Mouse (Mus musculus): ENCODE measurements around the gene Pimreg. TPM values are rescaled to one million over a fixed set of nuclear protein-coding genes. Genes with fewer than 3 reads are reported as not detected.

Pimreg gene
- polyA plus RNA-seq, 1 experiment: 0.08 TPM

DNA sequence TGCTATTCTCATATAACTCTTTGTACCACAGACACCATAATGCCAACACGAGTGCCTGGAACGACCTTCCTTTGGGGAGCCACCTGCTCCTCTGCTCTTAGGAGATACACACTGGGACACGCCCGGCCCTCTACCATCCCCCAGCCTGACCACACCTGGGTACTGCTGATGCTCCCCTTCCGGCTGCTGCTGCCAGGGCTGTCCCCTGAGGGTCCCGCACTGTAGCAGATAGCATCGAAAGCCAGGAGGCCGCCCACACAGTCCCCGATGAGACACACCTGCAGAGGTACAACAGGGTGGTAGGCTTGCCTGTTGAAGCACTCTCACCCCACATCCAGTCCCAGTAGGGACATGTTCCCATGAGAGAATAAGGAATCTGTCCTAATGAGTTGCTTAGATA, 28.9 kb downstream of the Pimreg start:
- Histone ChIP-seq H3K27me3 (ENCODE audit: control insufficient read depth, insufficient read depth, low read length) (no peaks in the 10 kb centered on the region), H3K4me3 (replicated peaks; ENCODE audit: insufficient read depth, low read depth, low read length) (no peak overlapping the region), H3K27ac (ENCODE audit: insufficient read depth, low read length) (no peak overlapping the region), H3K4me1 (ENCODE audit: control insufficient read depth, insufficient read depth, low read length) (peaks cover 31% of the 10 kb centered on the region)
- TF ChIP-seq CTCF (IDR thresholded peaks at IDR 0.05; ENCODE audit: borderline replicate concordance, insufficient read depth, low read depth, low read length) (no peak), POLR2A (IDR thresholded peaks at IDR 0.05; ENCODE audit: borderline replicate concordance, insufficient read depth, low read length) (no peak)
- no peak for DNase-seq
- WGBS: 94% methylated on average over 9 of the region's 9 CpGs

DNA sequence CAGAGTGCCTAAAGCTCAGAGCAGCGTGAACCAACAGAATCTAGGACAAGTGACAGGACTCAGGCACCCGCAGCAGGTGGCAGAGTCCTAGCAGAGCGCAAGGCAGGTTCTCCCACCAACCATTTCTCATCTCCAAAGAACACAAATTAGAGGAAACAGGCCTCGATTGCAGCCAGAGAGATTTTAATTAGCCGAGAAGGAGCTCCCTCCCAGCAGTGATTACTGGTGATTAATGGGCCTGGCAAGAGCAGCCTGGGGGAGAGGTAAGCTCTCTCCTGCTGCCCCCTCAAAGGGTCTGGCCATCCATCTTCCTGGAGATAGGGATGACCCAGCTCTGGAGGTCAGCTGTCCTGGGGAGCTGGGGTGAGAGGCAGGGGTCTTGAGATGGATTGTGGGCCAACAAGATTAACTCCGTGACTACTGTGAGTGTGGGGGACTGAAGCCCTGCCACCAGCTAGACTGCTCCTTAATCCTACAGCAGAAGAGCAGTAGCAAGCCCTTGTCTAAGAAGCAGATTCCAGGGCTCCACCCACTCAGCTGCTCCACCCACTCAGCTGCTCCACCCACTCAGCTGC, 30.6 kb downstream of the Pimreg start:
- Histone ChIP-seq H3K4me1 (ENCODE audit: control insufficient read depth, insufficient read depth, low read length) (peaks cover 15% of the 10 kb centered on the region), H3K27ac (ENCODE audit: insufficient read depth, low read length) (no peak overlapping the region), H3K4me3 (replicated peaks; ENCODE audit: insufficient read depth, low read depth, low read length) (no peak overlapping the region), H3K27me3 (ENCODE audit: control insufficient read depth, insufficient read depth, low read length) (no peaks in the 10 kb centered on the region)
- DNase-seq: no peak
- 57% methylated on average over 6 of the region's 6 CpGs for WGBS
- no peak for TF ChIP-seq CTCF (IDR thresholded peaks at IDR 0.05; ENCODE audit: borderline replicate concordance, insufficient read depth, low read depth, low read length)
- no peak for TF ChIP-seq POLR2A (IDR thresholded peaks at IDR 0.05; ENCODE audit: borderline replicate concordance, insufficient read depth, low read length)

DNA sequence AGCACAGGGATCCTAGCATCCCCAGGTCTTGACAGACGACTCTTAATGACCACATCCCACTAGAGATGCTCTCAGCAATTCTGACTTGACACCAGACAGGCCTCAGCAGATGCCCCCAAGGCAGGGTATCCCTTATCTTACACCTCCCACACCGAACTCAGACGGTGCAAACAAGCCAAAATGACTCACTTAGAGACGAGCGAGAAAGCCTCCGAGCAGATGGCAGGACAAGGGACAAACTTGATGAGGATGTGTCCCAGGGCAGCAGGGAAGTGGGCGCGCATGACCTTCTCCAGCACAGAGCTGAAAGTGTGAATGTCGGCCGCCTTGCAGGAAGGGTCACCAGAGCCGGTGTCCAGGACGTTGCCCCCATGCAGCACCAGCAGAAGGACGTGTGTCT, 32.4 kb downstream of the Pimreg start:
- H3K4me3 ChIP-seq (replicated peaks; ENCODE audit: insufficient read depth, low read depth, low read length): no peak overlapping the region
- H3K27ac ChIP-seq (ENCODE audit: insufficient read depth, low read length): no peak overlapping the region
- H3K27me3 ChIP-seq (ENCODE audit: control insufficient read depth, insufficient read depth, low read length): no peaks in the 10 kb centered on the region
- 78% methylated on average over 13 of the region's 13 CpGs for WGBS
- peaks cover 18% of the 10 kb centered on the region for H3K4me1 ChIP-seq (ENCODE audit: control insufficient read depth, insufficient read depth, low read length)
- no peak for TF ChIP-seq POLR2A (IDR thresholded peaks at IDR 0.05; ENCODE audit: borderline replicate concordance, insufficient read depth, low read length)
- no peak for TF ChIP-seq CTCF (IDR thresholded peaks at IDR 0.05; ENCODE audit: borderline replicate concordance, insufficient read depth, low read depth, low read length)
- no peak for DNase-seq

DNA sequence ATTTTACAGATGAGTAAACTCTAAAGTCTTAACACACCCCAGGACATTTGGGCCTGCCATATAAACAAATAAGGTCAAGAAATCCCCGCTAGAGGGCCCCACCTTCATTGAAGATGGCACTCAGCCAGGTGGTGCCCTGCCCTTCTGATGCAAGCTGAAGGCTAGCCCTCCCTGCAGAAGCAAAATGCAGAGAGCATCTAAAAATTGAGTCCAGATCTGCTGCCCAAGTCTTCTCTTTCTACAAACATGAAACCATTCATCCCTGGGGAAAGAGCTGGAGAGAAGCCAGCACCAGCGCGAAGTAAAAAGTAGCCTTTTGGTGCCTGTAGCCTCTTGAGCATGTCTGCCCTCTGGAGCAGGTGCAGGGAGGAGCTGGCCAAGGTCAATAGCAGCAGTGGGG, 36.2 kb downstream of the Pimreg start:
- TF ChIP-seq CTCF (IDR thresholded peaks at IDR 0.05; ENCODE audit: borderline replicate concordance, insufficient read depth, low read depth, low read length): no peak
- TF ChIP-seq POLR2A (IDR thresholded peaks at IDR 0.05; ENCODE audit: borderline replicate concordance, insufficient read depth, low read length): no peak
- Histone ChIP-seq H3K27ac (ENCODE audit: insufficient read depth, low read length) (no peak overlapping the region), H3K4me1 (ENCODE audit: control insufficient read depth, insufficient read depth, low read length) (peaks cover 17% of the 10 kb centered on the region), H3K4me3 (replicated peaks; ENCODE audit: insufficient read depth, low read depth, low read length) (no peak overlapping the region), H3K27me3 (ENCODE audit: control insufficient read depth, insufficient read depth, low read length) (no peaks in the 10 kb centered on the region)
- 28% methylated on average over 3 of the region's 3 CpGs for WGBS
- DNase-seq: no peak

DNA sequence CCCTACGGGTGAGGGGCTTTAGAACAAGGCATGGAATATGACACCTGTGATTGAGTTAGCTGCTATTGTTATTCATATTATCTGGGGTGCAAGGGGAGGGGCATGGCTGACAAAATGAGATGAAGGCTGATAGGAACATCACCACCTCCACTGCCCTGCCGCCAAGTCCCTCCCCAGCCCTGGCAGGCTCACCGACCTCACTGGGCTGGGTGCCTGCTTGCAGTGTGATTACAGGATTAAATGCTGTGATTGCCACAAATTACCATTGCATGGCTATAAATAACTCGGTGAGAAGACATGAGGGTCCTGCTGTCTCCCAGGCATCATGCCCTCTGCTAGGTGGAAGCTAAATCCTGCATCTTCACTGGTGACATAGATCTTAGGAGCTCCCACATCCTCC, 36.8 kb downstream of the Pimreg start:
- peak; percentile 65 to 80 for DNase-seq
- no peaks in the 10 kb centered on the region for H3K27me3 ChIP-seq (ENCODE audit: control insufficient read depth, insufficient read depth, low read length)
- WGBS: 11% methylated on average over 4 of the region's 4 CpGs
- H3K4me3 ChIP-seq (replicated peaks; ENCODE audit: insufficient read depth, low read depth, low read length): no peak overlapping the region
- H3K27ac ChIP-seq (ENCODE audit: insufficient read depth, low read length): no peak overlapping the region
- H3K4me1 ChIP-seq (ENCODE audit: control insufficient read depth, insufficient read depth, low read length): peaks cover 17% of the 10 kb centered on the region
- TF ChIP-seq POLR2A (IDR thresholded peaks at IDR 0.05; ENCODE audit: borderline replicate concordance, insufficient read depth, low read length): no peak

DNA sequence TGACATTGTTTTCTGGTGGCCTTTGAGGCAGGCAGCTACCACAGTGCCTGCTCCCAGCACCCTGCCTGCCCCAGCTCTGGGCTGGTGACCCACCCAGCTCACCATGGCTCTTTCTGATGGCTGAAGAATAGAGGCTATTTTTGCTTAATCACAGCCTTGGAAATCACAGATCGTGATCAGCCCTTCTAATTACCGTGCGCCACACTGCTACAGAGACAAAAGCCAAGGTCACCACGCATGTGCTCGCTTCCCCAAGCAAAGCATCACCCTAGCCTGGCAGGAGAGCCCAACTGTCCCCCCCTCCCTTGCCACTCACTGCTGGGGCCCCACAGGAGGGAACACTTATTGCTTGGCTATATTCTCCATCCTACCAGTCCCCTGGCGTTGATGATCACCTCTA, 38.6 kb downstream of the Pimreg start:
- DNase-seq: no peak
- H3K4me1 ChIP-seq (ENCODE audit: control insufficient read depth, insufficient read depth, low read length): peaks cover 17% of the 10 kb centered on the region
- 84% methylated on average over 6 of the region's 6 CpGs for WGBS

DNA sequence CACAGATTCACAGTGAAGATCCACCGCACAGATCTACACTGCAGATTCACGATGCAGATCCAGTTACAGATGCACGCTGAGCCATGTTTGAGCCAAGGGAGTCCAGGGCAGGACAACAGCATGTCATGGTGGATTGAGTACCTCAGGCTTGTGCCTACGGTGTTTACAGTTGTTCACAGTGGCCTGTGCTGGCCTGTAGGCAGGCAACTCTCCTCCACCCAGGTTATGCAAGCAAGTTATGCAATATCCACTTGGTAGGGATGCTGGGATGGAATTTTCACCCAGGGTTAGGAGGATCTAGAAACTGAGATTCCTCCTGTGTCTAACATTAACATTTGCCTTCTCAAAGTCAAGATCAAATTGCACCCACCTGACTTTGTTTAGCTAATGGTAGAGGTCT, 40.8 kb downstream of the Pimreg start:
- H3K27ac ChIP-seq (ENCODE audit: insufficient read depth, low read length): no peak overlapping the region
- peaks cover 27% of the 10 kb centered on the region for H3K4me1 ChIP-seq (ENCODE audit: control insufficient read depth, insufficient read depth, low read length)
- no peak for DNase-seq
- 93% methylated on average over 4 of the region's 4 CpGs for WGBS
- H3K4me3 ChIP-seq (replicated peaks; ENCODE audit: insufficient read depth, low read depth, low read length): no peak overlapping the region
- H3K27me3 ChIP-seq (ENCODE audit: control insufficient read depth, insufficient read depth, low read length): no peaks in the 10 kb centered on the region
- TF ChIP-seq POLR2A (IDR thresholded peaks at IDR 0.05; ENCODE audit: borderline replicate concordance, insufficient read depth, low read length) (no peak), CTCF (IDR thresholded peaks at IDR 0.05; ENCODE audit: borderline replicate concordance, insufficient read depth, low read depth, low read length) (no peak)

More for the DNA sequence above, 38.6 kb downstream of the Pimreg start:
- no peak overlapping the region for H3K4me3 ChIP-seq (replicated peaks; ENCODE audit: insufficient read depth, low read depth, low read length)
- H3K27me3 ChIP-seq (ENCODE audit: control insufficient read depth, insufficient read depth, low read length): no peaks in the 10 kb centered on the region
- H3K27ac ChIP-seq (ENCODE audit: insufficient read depth, low read length): no peak overlapping the region
- TF ChIP-seq POLR2A (IDR thresholded peaks at IDR 0.05; ENCODE audit: borderline replicate concordance, insufficient read depth, low read length): no peak
- TF ChIP-seq CTCF (IDR thresholded peaks at IDR 0.05; ENCODE audit: borderline replicate concordance, insufficient read depth, low read depth, low read length): no peak

DNA sequence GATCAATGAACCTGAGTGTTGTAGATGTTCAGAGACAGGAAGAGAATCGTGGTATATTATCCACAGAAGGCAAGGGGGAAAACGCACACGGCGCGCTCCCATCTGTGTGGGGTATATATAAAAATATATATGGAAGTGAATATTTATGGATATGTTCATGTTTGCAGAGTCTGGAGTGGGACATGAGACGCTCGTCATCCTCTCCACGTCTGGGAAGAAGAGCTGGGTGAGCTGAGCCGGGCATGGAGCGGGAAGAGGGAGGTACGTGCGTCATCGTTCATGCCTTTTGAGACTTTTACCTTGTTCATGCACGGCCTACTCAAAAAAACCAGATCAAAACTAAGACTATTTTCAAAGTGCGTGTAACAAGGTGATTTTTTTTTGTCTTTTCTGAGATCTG, 42.5 kb downstream of the Pimreg start:
- no peak for DNase-seq
- H3K27ac ChIP-seq (ENCODE audit: insufficient read depth, low read length): no peak overlapping the region
- no peaks in the 10 kb centered on the region for H3K27me3 ChIP-seq (ENCODE audit: control insufficient read depth, insufficient read depth, low read length)
- 96% methylated on average over 15 of the region's 15 CpGs for WGBS
- no peak overlapping the region for H3K4me3 ChIP-seq (replicated peaks; ENCODE audit: insufficient read depth, low read depth, low read length)
- no peak for TF ChIP-seq CTCF (IDR thresholded peaks at IDR 0.05; ENCODE audit: borderline replicate concordance, insufficient read depth, low read depth, low read length)
- TF ChIP-seq POLR2A (IDR thresholded peaks at IDR 0.05; ENCODE audit: borderline replicate concordance, insufficient read depth, low read length): no peak
- peaks cover 13% of the 10 kb centered on the region for H3K4me1 ChIP-seq (ENCODE audit: control insufficient read depth, insufficient read depth, low read length)
